Mouse (Mus musculus) heart, adult 10 weeks (tissue): ENCODE measurements around the gene Ythdf1. TPM values are rescaled to one million over a fixed set of nuclear protein-coding genes. Genes with fewer than 3 reads are reported as not detected.

Experiments
- polyA plus RNA-seq: library from polyadenylated mRNA; stranded (reverse); fragments of 350-450 nt; fragmentation: Illumina TruSeq; extraction: RNeasy Lipid Tissue Mini Kit (QIAGEN cat#74804); gene quantifications from one replicate; pipeline ENCODE4 v1.2.3, GENCODE M21; 2014; ENCODE audit warnings: low read depth, low replicate concordance

Gene Ythdf1
- polyA plus RNA-seq, result 30.8 TPM

DNA sequence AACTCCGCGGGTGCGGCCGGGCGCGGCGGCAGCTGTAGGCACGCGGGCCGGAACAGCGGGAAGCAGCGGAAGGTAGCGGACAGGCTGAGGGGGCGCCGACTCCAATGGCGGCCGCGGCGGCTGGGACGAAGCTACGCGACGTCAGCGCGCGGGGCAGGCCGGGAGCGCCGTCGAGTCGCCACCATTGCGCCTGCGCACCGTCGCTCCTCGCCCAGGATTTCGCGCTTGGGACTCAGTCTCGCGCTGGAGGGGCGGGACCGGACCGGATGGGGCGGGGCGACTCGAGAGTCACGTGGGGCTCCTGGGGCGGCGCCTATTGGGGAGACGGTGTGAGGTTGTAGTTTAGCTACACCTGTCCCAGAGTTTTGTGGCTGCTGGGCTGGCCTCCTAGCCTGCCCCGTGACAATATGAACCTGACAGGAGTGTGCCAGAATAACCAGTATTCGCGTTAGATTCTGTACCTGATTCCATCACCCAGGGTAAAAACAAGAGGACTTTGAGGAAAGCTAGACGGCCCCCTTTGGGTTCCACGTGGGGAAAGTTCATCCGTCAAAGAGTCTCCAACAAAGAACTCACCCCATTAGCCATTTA lies at the start of gene Ythdf1:
Gene Ythdf1 (minus strand): TSS at position 140 of the 591 bp plus-strand sequence.

DNA sequence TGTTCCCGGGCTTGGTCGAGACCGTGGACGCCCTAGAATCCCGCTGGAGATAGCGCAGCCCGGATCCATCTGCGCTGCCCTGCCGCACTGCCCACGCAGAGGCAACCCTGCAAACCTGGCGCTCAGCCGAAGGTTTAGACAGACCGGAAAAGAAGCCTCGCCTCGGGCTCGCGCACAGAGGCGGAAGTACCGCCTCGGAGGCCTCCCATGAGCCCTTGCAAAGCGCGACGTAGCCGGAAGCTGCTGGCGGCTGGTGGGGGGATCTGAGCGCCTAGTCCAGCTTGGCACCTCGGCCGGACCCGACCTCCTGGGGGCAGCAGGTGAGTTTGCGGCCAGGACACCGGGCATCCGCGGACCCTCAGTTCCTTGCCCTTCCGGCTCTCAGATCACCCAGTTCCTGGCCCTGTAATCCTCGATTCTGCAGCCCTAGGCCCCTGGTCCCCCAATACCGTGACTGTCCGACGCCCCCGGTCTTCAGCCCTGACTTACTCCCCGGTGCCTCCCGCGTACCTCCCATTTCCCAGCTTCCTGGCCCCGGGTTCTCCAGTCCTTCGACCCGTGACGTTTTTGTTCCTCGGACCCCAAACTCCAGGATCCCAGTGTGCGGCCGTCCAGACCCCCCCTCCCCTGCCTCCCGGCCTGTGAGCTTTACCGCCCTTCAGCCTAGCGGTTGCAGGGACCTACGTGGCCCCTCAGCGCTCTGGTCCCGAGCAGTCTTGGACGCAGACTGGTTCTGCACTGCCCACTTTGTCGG lies 46.4 kb upstream of the Ythdf1 start, which contains the start of gene Arfgap1:
Gene Arfgap1 (plus strand): TSS at position 216 of the 754 bp plus-strand sequence.

DNA sequence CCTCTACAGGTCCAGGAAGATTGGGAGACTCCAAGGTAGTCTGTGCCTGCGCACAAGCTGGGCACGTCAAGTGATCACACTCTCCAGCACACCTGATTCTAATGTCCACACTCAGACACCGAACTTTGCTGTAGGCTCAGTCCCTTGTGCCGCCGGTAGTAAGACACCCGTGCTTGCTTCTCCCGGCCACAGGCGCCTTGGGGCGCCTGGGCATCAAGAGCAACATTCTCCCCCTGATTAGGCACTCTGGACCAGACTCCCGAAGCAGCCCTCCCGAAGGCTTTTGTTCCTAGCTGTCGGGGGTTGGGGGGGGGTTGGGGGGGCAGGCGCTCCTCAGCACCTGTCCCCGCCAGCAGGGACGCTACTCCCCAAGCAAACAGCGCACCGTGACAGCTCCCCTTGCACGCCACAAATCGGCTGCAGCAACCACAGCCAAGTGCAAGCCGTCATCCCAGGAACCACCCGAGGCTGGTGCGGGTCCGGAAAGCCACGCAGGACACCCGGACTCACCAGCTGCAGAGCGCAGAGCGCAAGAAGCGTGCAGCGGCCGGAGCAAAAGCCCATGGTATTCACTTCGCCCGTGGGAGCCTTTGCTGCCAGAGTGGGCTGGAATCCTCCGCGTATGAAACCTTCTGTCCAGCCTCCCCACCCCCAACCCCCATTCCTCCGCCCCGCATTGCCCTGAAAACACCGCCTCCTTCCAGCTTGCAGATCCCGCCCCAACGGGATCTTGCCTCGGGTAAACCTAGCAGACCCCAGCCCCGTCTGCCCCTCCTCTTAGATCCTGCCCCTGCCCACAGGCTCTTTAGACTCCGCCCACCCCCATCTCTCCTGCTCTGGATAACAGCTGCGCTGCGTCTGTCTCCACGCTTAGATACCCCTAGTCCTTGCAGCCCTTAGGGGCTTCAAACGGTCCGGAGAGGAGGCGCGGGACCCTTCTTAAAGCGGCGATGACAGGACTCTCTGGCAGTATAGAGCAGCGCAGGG lies 33.6 kb upstream of the Ythdf1 start, which contains the start of gene Nkain4:
Gene Nkain4 (minus strand): TSS at position 639 of the 987 bp plus-strand sequence.

DNA sequence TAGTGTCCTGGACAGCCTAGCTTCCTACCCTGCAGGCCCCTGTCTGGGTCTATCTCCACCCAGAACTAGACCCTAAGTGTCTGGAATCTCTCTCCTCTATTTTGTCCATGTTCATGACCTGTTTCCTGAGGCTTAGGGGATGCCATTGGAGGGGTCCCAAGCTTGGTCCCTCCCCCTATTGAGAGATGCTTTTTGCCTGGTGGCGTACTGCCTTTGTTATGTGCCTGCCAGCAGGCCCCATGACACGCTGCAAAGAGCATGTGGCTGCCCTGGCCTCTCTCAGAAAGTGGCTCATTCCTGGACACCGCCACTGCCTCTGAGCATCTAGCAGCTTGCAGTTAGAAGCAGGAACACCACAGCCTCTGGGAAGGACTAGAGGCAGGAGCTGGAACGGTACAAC lies 8.0 kb upstream of the Ythdf1 start, which contains the start of gene Birc7:
Gene Birc7 (plus strand): TSS at position 301 of the 400 bp plus-strand sequence.

Other genes starting within 250 kb of the Ythdf1 start
- 18.7 TPM for gene Dido1, start 210.9 kb downstream of the Ythdf1 start, polyA plus RNA-seq
- gene Gid8, start 210.8 kb downstream of the Ythdf1 start, polyA plus RNA-seq, result 64.8 TPM
- 1.7 TPM for gene Slc17a9, start 195.7 kb downstream of the Ythdf1 start, polyA plus RNA-seq
- gene Bhlhe23, start 144.0 kb downstream of the Ythdf1 start, polyA plus RNA-seq, result not detected
- gene Birc7, start 8.1 kb upstream of the Ythdf1 start, polyA plus RNA-seq, result not detected
- gene Nkain4, start 33.8 kb upstream of the Ythdf1 start, polyA plus RNA-seq, result 12.2 TPM
- 37.7 TPM for gene Arfgap1, start 46.3 kb upstream of the Ythdf1 start, polyA plus RNA-seq
- gene Col20a1, start 65.6 kb upstream of the Ythdf1 start, polyA plus RNA-seq, result 0.76 TPM
- gene Chrna4, start 122.6 kb upstream of the Ythdf1 start, polyA plus RNA-seq, result not detected
- gene Kcnq2, start 214.4 kb upstream of the Ythdf1 start, polyA plus RNA-seq, result 0.08 TPM
- gene Eef1a2, start 236.1 kb upstream of the Ythdf1 start, polyA plus RNA-seq, result 1,071 TPM